Mouse (Mus musculus) limb, embryonic 10.5 days (tissue): ENCODE results near the gene Mrm3. TPM values are rescaled to one million over a fixed set of nuclear protein-coding genes. Genes with fewer than 3 reads are reported as not detected.
"Not testable (repeated sequence)": the region's sequence is repeated elsewhere in the genome, so short reads cannot be mapped to it uniquely, and the experiment has no call there.

Source experiments
- DNase-seq: peaks from one replicate; pipeline ENCODE4 v3.0.0-alpha.2; 2017; ENCODE audit warnings: low spot score
- H3K27ac ChIP-seq: fragments of 300-500 bp; sonication (generic); 2 replicates; pipeline ENCODE4 v1.5.1; 2016; ENCODE audit warnings: mild to moderate bottlenecking
- H3K27me3 ChIP-seq: fragments of 300-500 bp; sonication (generic); 2 replicates; pipeline ENCODE4 v1.6.1; 2016; ENCODE audit warnings: low read depth, mild to moderate bottlenecking; ENCODE audit not compliant: poor library complexity, severe bottlenecking
- H3K36me3 ChIP-seq: fragments of 300-500 bp; sonication (generic); 2 replicates; pipeline ENCODE4 v1.6.1; 2016; ENCODE audit warnings: mild to moderate bottlenecking, moderate library complexity
- H3K4me1 ChIP-seq: fragments of 300-500 bp; sonication (generic); 2 replicates; pipeline ENCODE4 v1.6.1; 2016
- H3K4me3 ChIP-seq: fragments of 300-500 bp; sonication (generic); 2 replicates; pipeline ENCODE4 v1.5.1; 2016; ENCODE audit warnings: mild to moderate bottlenecking, moderate library complexity
- H3K9me3 ChIP-seq: fragments of 300-500 bp; sonication (generic); replicated peaks from 2 replicates; pipeline ENCODE4 v1.6.1; 2016; ENCODE audit warnings: mild to moderate bottlenecking
- WGBS: fragments of 180-500 bp; shearing (Covaris S2); methylation state at CpG from one replicate; pipeline ENCODE4 v1.1.7; 2016; 5-methylcytosine and 5-hydroxymethylcytosine counted together
- polyA plus RNA-seq: library from polyadenylated mRNA; unstranded; fragments of >200 nt; fragmentation: Nextera tagmentation; extraction: Ambion mirVana; gene quantifications from 2 replicates; pipeline ENCODE4 v1.2.1, GENCODE M21; 2016

Mrm3 gene
- polyA plus RNA-seq, result 29.5 and 33.0 TPM in 2 replicates

- under 1% methylated on average over 61 of the region's 61 CpGs for WGBS
- Histone ChIP-seq H3K36me3 (peaks cover 40% of the 10 kb centered on the region), H3K27me3 (no peaks in the 10 kb centered on the region), H3K4me3 (peak within 1 kb of the TSS; percentile 95), H3K9me3 (no peaks in the 10 kb centered on the region), H3K27ac (peak within 1 kb of the TSS; percentile 91), H3K4me1 (peaks cover 18% of the 10 kb centered on the region)
- peak; percentile 98 for DNase-seq
These were observed at the start of gene Mrm3, which contains the start of gene Glod4 for GRCm38 (mm10) chr11:76242901-76243810. Gene Mrm3, plus strand, starts transcription at chr11:76243715. Gene Glod4, minus strand, starts transcription at chr11:76243725.

GRCm38 (mm10) chr11:76196275-76196976, 47.1 kb upstream of the Mrm3 start:
- Histone ChIP-seq H3K27me3 (0 out of 2 replicates have a peak, but pooled peaks cover 7% of the 10 kb centered on the region), H3K4me1 (peaks cover 9% of the 10 kb centered on the region), H3K9me3 (no peaks in the 10 kb centered on the region), H3K4me3 (no peak overlapping the region), H3K36me3 (no peaks in the 10 kb centered on the region), H3K27ac (no peak overlapping the region)
- 71% methylated on average over 8 of the region's 8 CpGs for WGBS
- DNase-seq, result no peak

- Histone ChIP-seq H3K4me1 (peaks cover 15% of the 10 kb centered on the region), H3K9me3 (no peaks in the 10 kb centered on the region), H3K27me3 (0 out of 2 replicates have a peak, but pooled peaks cover 7% of the 10 kb centered on the region), H3K4me3 (no peak overlapping the region), H3K36me3 (no peaks in the 10 kb centered on the region), H3K27ac (no peak overlapping the region)
- WGBS, result 56% methylated on average over 8 of the region's 8 CpGs
- no peak for DNase-seq
These were observed 46.5 kb upstream of the Mrm3 start for GRCm38 (mm10) chr11:76196977-76197469.

GRCm38 (mm10) chr11:76201761-76202674, 41.5 kb upstream of the Mrm3 start:
- DNase-seq, result peak; percentile 88
- Histone ChIP-seq H3K27me3 (0 out of 2 replicates have a peak, but pooled peaks cover 7% of the 10 kb centered on the region), H3K4me3 (peak overlapping the region; percentile 93), H3K36me3 (peaks cover 27% of the 10 kb centered on the region), H3K4me1 (peaks cover 28% of the 10 kb centered on the region), H3K27ac (peak overlapping the region; percentile 92), H3K9me3 (no peaks in the 10 kb centered on the region)
- under 1% methylated on average over 83 of the region's 90 CpGs for WGBS

- no peak overlapping the region for H3K4me3 ChIP-seq
- no peak for DNase-seq
- peaks cover 15% of the 10 kb centered on the region for H3K4me1 ChIP-seq
- no peaks in the 10 kb centered on the region for H3K27me3 ChIP-seq
- WGBS, result 90% methylated on average over 5 of the region's 5 CpGs
- peaks cover 75% of the 10 kb centered on the region for H3K36me3 ChIP-seq
- no peaks in the 10 kb centered on the region for H3K9me3 ChIP-seq
- H3K27ac ChIP-seq, result no peak overlapping the region
These were observed 36.7 kb upstream of the Mrm3 start for GRCm38 (mm10) chr11:76206793-76207192.

- Histone ChIP-seq H3K4me3 (no peak overlapping the region), H3K27me3 (no peaks in the 10 kb centered on the region), H3K9me3 (no peaks in the 10 kb centered on the region), H3K4me1 (no peaks in the 10 kb centered on the region), H3K27ac (no peak overlapping the region), H3K36me3 (peaks cover 96% of the 10 kb centered on the region)
- no peak for DNase-seq
- 94% methylated on average over 13 of the region's 13 CpGs for WGBS
These were observed 33.1 kb upstream of the Mrm3 start for GRCm38 (mm10) chr11:76210228-76210985.

- not testable (repeated sequence) for H3K27me3 ChIP-seq, H3K27ac ChIP-seq, DNase-seq, H3K4me1 ChIP-seq, H3K4me3 ChIP-seq, H3K9me3 ChIP-seq
- WGBS, result 93% methylated on average over 5 of the region's 6 CpGs
- H3K36me3 ChIP-seq, result peaks cover 87% of the 10 kb centered on the region
These were observed 31.9 kb upstream of the Mrm3 start for GRCm38 (mm10) chr11:76211595-76211994.

GRCm38 (mm10) chr11:76213841-76214240, 29.7 kb upstream of the Mrm3 start:
- Histone ChIP-seq H3K9me3 (no peaks in the 10 kb centered on the region), H3K4me1 (peaks cover 21% of the 10 kb centered on the region), H3K27ac (no peak overlapping the region), H3K4me3 (no peak overlapping the region), H3K36me3 (peaks cover 65% of the 10 kb centered on the region), H3K27me3 (no peaks in the 10 kb centered on the region)
- DNase-seq, result no peak
- WGBS, result 92% methylated on average over 5 of the region's 5 CpGs

DNA sequence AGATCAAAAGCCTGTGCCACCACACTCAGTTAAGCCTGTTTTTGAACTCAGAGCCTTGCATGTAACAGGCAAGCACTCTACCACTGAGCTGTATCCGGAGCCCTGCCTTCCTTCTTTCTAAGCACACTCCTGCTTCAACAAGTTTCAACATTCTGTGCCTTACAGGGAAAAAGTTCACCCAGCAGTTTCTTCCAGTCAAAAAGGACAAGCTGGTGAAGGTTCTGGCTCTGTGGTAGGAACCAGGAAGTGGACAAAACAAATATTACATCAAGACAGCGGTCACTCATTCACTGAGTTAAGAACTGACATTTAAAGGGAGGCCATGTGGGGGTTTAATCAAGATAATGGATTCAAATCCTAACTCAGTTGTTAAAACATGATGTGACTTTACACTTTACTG, 28.5 kb upstream of the Mrm3 start:
- WGBS, result 95% methylated on average over 2 of the region's 2 CpGs
- Histone ChIP-seq H3K36me3 (peaks cover 64% of the 10 kb centered on the region), H3K4me1 (peaks cover 21% of the 10 kb centered on the region), H3K27me3 (no peaks in the 10 kb centered on the region), H3K9me3 (no peaks in the 10 kb centered on the region), H3K4me3 (no peak overlapping the region), H3K27ac (no peak overlapping the region)
- DNase-seq, result no peak

DNA sequence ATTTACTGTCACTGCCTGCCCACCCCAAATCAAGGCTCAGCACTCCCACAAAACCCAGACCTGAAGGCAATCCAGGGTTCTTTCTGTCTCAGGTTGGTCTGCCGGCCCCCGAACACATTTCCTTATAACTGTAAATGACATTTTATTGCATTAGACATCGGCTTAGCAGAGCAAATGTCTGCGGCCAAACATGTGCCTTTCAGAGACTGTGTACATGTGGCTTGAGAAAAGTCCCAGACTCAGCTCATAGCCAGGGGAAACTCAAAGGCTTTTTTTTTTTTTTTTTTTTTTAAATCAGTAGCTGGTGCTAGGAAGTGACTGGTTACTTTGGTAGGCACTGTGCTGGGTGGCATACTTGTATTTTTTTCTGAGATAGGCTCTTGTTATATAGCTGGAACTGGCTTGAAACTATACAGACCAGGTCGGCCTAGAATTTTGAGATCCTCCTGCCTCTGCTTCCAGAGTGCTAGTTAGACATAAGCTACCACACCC, 27.4 kb upstream of the Mrm3 start:
- DNase-seq, result no peak
- 92% methylated on average over 5 of the region's 5 CpGs for WGBS
- no peaks in the 10 kb centered on the region for H3K9me3 ChIP-seq
- H3K27ac ChIP-seq, result peak overlapping the region; percentile 97
- H3K4me3 ChIP-seq, result peak overlapping the region; percentile 80
- peaks cover 21% of the 10 kb centered on the region for H3K4me1 ChIP-seq
- peaks cover 64% of the 10 kb centered on the region for H3K36me3 ChIP-seq
- H3K27me3 ChIP-seq, result no peaks in the 10 kb centered on the region

DNA sequence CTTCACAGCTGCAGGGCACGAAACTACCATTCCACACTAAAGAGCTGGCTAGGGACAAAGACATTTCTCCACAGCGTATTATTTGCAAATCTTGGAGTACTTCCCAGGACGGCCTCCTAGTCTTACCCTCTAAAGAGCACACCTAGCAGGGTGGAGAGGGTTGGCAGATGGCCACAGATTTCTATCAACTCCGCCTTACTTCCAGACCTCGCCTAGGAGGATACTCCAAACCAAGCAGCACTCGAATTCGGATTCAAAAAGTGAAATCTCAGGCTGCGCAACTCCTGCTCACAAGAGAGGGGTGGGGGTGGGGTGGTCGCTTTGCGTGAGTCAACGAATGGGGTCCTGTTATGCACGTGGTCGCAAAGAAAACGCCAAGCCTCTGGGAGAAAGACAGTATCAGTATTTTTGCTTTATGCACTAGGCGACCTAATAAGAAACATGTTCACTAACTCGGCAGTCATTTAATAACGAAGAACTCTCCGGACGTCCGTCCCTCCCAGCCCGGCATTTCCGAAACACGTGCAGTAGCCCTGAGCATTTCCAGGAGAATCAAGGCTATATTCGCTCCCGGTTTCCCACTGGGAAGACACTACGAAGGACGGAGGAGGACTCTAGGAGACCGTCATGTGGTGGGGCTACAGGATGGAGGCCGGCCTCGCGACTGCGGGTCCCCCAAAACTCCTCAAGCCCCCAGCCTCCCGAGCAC, 26.7 kb upstream of the Mrm3 start:
- peaks cover 64% of the 10 kb centered on the region for H3K36me3 ChIP-seq
- DNase-seq, result peak; percentile 62

More for the DNA sequence above, 26.7 kb upstream of the Mrm3 start:
- Histone ChIP-seq H3K27me3 (no peaks in the 10 kb centered on the region), H3K4me1 (peaks cover 21% of the 10 kb centered on the region), H3K9me3 (no peaks in the 10 kb centered on the region), H3K4me3 (peak overlapping the region; percentile 80), H3K27ac (peak overlapping the region; percentile 97)
- WGBS, result 5% methylated on average over 33 of the region's 33 CpGs
